Mouse (Mus musculus) kidney, postnatal 0 days (tissue): ENCODE measurements around the gene 2310022A10Rik. TPM values are rescaled to one million over a fixed set of nuclear protein-coding genes. Genes with fewer than 3 reads are reported as not detected.

ENCODE experiments used
- ATAC-seq: fragments of 200-750 bp; cut with Nextera tagmentation; replicated peaks from 2 replicates; pipeline ENCODE4 v1.8.0; 2017; ENCODE audit warnings: low read depth, moderate number of reproducible peaks, moderate TSS enrichment, moderate library complexity; ENCODE audit not compliant: low FRiP score
- DNase-seq: peaks from one replicate; pipeline ENCODE4 v3.0.0-alpha.2; 2016; ENCODE audit warnings: low spot score
- H3K27ac ChIP-seq: fragments of 300-500 bp; sonication (generic); 2 replicates; pipeline ENCODE4 v1.5.1; 2014; ENCODE audit warnings: mild to moderate bottlenecking
- H3K27me3 ChIP-seq: fragments of 300-500 bp; sonication (generic); 2 replicates; pipeline ENCODE4 v1.6.1; 2014; ENCODE audit warnings: low read length, mixed read lengths; ENCODE audit not compliant: insufficient read depth
- H3K36me3 ChIP-seq: fragments of 300-500 bp; sonication (generic); 2 replicates; pipeline ENCODE4 v1.6.1; 2014; ENCODE audit warnings: low read length, mixed read lengths; ENCODE audit not compliant: insufficient read depth
- H3K4me1 ChIP-seq: fragments of 300-500 bp; sonication (generic); replicated peaks from 2 replicates; pipeline ENCODE4 v1.6.1; 2014; ENCODE audit warnings: antibody characterized with exemption, low read length, mixed read lengths; ENCODE audit not compliant: insufficient read depth
- H3K4me2 ChIP-seq: fragments of 300-500 bp; sonication (generic); 2 replicates; pipeline ENCODE4 v1.6.1; 2014; ENCODE audit warnings: mild to moderate bottlenecking, low read length, moderate library complexity, mixed read lengths
- H3K4me3 ChIP-seq: fragments of 300-500 bp; sonication (generic); replicated peaks from 2 replicates; pipeline ENCODE4 v1.5.1; 2014; ENCODE audit warnings: low read depth, low read length
- H3K9ac ChIP-seq: fragments of 300-500 bp; sonication (generic); 2 replicates; pipeline ENCODE4 v1.6.1; 2014; ENCODE audit warnings: low read depth, low read length
- H3K9me3 ChIP-seq: fragments of 300-500 bp; sonication (generic); replicated peaks from 2 replicates; pipeline ENCODE4 v1.6.1; 2016; ENCODE audit warnings: low read length, inconsistent platforms, mixed read lengths
- CTCF ChIP-seq: IDR thresholded peaks from 2 replicates; pipeline ENCODE4 v1.5.1; 2016; ENCODE audit warnings: antibody characterized with exemption, low read depth, mild to moderate bottlenecking, moderate library complexity
- WGBS: fragments of 180-500 bp; shearing (Covaris S2); extraction: QIAGEN DNeasy Blood & Tissue Kit; methylation state at CpG from one replicate; pipeline ENCODE4 v1.1.7; 2014; 5-methylcytosine and 5-hydroxymethylcytosine counted together
- polyA plus RNA-seq: library from polyadenylated mRNA; unstranded; fragments of >200 nt; fragmentation: Nextera tagmentation; extraction: Ambion mirVana; gene quantifications from 2 replicates; pipeline ENCODE4 v1.2.1, GENCODE M21; 2015

The 2310022A10Rik gene
- polyA plus RNA-seq, 1 experiment from 2014 or later, result 20.1 TPM

GRCm38 (mm10) chr7:27538797-27539196, 14.2 kb upstream of the 2310022A10Rik start:
- no peak for DNase-seq
- H3K27me3 ChIP-seq, result no peaks in the 10 kb centered on the region
- no peak for ATAC-seq
- no peaks in the 10 kb centered on the region for H3K4me1 ChIP-seq
- H3K4me3 ChIP-seq, result no peak overlapping the region
- H3K36me3 ChIP-seq, result peaks cover 12% of the 10 kb centered on the region; the same call in 1 of the 2 replicates
- H3K9me3 ChIP-seq, result no peaks in the 10 kb centered on the region
- no peak overlapping the region for H3K9ac ChIP-seq
- no peak overlapping the region for H3K27ac ChIP-seq
- H3K4me2 ChIP-seq, result no peak overlapping the region
- 91% methylated on average over 2 of the region's 2 CpGs for WGBS
- no peak for TF ChIP-seq CTCF

- no peak for DNase-seq
- Histone ChIP-seq H3K4me1 (no peaks in the 10 kb centered on the region), H3K4me2 (no peak overlapping the region)
These were observed 12.5 kb upstream of the 2310022A10Rik start for GRCm38 (mm10) chr7:27540521-27540920.

GRCm38 (mm10) chr7:27540935-27541334, 12.1 kb upstream of the 2310022A10Rik start:
- Histone ChIP-seq H3K4me2 (no peak overlapping the region), H3K27me3 (no peaks in the 10 kb centered on the region), H3K4me3 (no peak overlapping the region), H3K9ac (no peak overlapping the region), H3K27ac (no peak overlapping the region), H3K36me3 (peaks cover 12% of the 10 kb centered on the region; the same call in 1 of the 2 replicates), H3K9me3 (no peaks in the 10 kb centered on the region), H3K4me1 (no peaks in the 10 kb centered on the region)
- DNase-seq (no peak), ATAC-seq (no peak)
- 80% methylated on average over 6 of the region's 6 CpGs for WGBS
- TF ChIP-seq CTCF, result no peak

More at GRCm38 (mm10) chr7:27540521-27540920, 12.5 kb upstream of the 2310022A10Rik start:
- Histone ChIP-seq H3K4me3 (no peak overlapping the region), H3K9me3 (no peaks in the 10 kb centered on the region), H3K27ac (no peak overlapping the region), H3K36me3 (peaks cover 12% of the 10 kb centered on the region; the same call in 1 of the 2 replicates), H3K9ac (no peak overlapping the region), H3K27me3 (no peaks in the 10 kb centered on the region)
- no peak for TF ChIP-seq CTCF
- no peak for ATAC-seq
- WGBS, result 68% methylated on average over 2 of the region's 2 CpGs

- Histone ChIP-seq H3K27ac (no peak overlapping the region), H3K9ac (0 out of 2 replicates have a peak overlapping the region, but pooled peaks have one; percentile 53), H3K4me1 (no peaks in the 10 kb centered on the region), H3K4me2 (no peak overlapping the region), H3K36me3 (peaks cover 12% of the 10 kb centered on the region; the same call in 1 of the 2 replicates), H3K9me3 (no peaks in the 10 kb centered on the region), H3K4me3 (no peak overlapping the region), H3K27me3 (no peaks in the 10 kb centered on the region)
- WGBS, result 58% methylated on average over 16 of the region's 16 CpGs
- no peak for ATAC-seq
- no peak for TF ChIP-seq CTCF
- peak; percentile 24 for DNase-seq
These were observed 11.6 kb upstream of the 2310022A10Rik start for GRCm38 (mm10) chr7:27541431-27541830.

- no peak for DNase-seq
- ATAC-seq, result no peak
- WGBS, result 65% methylated on average over 5 of the region's 5 CpGs
These were observed 11.1 kb upstream of the 2310022A10Rik start for GRCm38 (mm10) chr7:27541922-27542321.

GRCm38 (mm10) chr7:27542392-27543033, 10.5 kb upstream of the 2310022A10Rik start:
- H3K4me1 ChIP-seq, result no peaks in the 10 kb centered on the region
- peak; percentile 83 for ATAC-seq
- peak overlapping the region; percentile 53 for H3K9ac ChIP-seq
- under 1% methylated on average over 30 of the region's 30 CpGs for WGBS
- H3K9me3 ChIP-seq, result no peaks in the 10 kb centered on the region
- peak overlapping the region; percentile 45 for H3K4me3 ChIP-seq
- peaks cover 8% of the 10 kb centered on the region; the same call in 1 of the 2 replicates for H3K36me3 ChIP-seq
- H3K4me2 ChIP-seq, result peak overlapping the region; percentile 76
- TF ChIP-seq CTCF, result no peak
- 0 out of 2 replicates have a peak overlapping the region, but pooled peaks have one; percentile 2 for H3K27ac ChIP-seq
- H3K27me3 ChIP-seq, result no peaks in the 10 kb centered on the region
- peak; percentile 92 for DNase-seq

More at GRCm38 (mm10) chr7:27541922-27542321, 11.1 kb upstream of the 2310022A10Rik start:
- no peaks in the 10 kb centered on the region for H3K27me3 ChIP-seq
- TF ChIP-seq CTCF, result no peak
- peaks cover 12% of the 10 kb centered on the region; the same call in 1 of the 2 replicates for H3K36me3 ChIP-seq
- H3K4me1 ChIP-seq, result no peaks in the 10 kb centered on the region
- no peak overlapping the region for H3K27ac ChIP-seq
- H3K9ac ChIP-seq, result peak overlapping the region; percentile 53
- peak overlapping the region; percentile 76 for H3K4me2 ChIP-seq
- no peaks in the 10 kb centered on the region for H3K9me3 ChIP-seq
- H3K4me3 ChIP-seq, result peak overlapping the region; percentile 45
